Mouse (Mus musculus) bone marrow, adult 2 months (tissue): ENCODE measurements at regions not wholly inside any gene's neighbourhood (a gene's known extent, or its start where the extent isn't known, plus 50 kb on each side); places are given as distances from the start of the nearest gene placed in this dataset.
"Not testable (repeated sequence)": the region's sequence is repeated elsewhere in the genome, so short reads cannot be mapped to it uniquely, and the experiment has no call there.

Experiments used
- CTCF ChIP-seq: fragments of 200-500 bp; IDR thresholded peaks from 2 replicates; pipeline ENCODE4 v1.5.1; 2011; ENCODE audit warnings: low read length, control low read depth; ENCODE audit not compliant: control insufficient read depth, insufficient read depth
- POLR2A ChIP-seq: fragments of 200-500 bp; IDR thresholded peaks from 2 replicates; pipeline ENCODE4 v1.6.1; 2011; ENCODE audit warnings: low read depth, mild to moderate bottlenecking, control low read depth, low read length, borderline replicate concordance; ENCODE audit not compliant: control insufficient read depth

DNA sequence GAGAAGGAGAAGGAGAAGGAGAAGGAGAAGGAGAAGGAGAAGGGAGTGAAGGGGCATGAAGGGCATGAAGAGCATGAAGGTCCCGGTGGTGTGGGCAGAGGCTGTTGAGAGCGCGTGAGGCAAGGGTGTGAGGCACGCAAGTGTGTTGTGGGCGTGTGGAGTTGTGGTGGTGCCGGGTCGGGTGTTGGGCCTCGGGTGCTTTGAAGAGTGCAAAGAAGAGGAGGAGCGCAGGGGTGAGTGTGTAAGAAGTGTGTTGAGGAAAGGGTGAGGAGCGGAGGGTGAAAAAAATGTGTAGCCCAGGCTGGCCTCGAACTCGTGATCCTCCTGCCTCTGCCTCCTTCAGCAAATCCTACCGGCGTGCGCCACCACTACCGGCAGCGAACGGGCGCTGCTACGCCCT lies 69.4 kb downstream of the Pdia4 start:
- not testable (repeated sequence) for TF ChIP-seq CTCF, POLR2A
